Mouse (Mus musculus) ovary, postnatal 14 days (tissue): ENCODE results near the gene Bnc1.

Experiments
- DNase-seq: peaks from one replicate; pipeline ENCODE4 v3.0.0; 2022; ENCODE audit warnings: low spot score

The Bnc1 gene

DNA sequence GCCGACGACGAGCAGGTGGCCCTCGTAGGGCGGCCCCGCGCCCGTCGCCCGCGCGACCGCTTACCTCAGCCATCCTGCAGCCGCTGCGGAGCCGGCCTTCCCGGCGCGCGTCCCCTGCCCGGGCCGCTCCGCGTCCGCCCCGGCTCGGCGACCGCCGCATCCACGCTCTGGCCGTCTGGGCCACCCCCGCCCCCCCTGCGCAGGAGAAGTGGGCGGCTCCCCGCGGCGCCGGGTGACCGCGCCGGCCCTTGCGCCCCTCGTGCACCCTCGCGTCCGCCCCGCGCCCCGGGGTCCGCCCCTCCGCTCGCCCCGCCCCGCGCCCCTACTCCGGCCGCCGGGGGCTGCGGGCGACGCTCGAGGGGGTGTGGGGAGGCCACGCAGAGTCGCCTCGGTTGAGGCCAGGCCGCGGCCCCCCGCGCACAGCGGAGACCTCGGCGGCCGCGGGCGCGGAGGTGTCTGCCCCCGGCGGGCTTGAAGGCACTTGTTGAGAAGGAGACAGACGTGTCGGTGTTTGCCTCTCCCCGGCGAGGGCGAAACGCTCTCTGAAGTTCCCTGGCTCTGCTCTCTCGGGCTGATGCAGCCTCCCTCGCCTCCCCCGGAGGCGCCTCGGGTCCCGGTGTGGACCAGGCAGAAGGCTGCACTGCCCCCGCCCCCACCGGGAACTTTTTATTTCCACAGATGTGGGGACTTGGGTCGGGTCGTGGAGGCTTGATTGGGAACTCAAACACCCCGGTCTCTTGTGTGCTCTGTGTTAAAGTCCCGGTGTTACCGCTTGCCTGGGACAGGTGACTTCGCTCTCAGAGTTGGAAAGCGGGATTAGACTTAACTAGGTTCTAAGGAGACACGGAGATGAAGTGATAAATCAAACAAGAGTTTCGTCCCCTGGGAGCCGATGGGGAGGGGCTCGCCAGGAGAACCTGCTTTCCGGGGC, at the start of gene Bnc1:
TSS of gene Bnc1 (minus strand) at position 162 of the 931 bp plus-strand sequence.
- no peak for DNase-seq

DNA sequence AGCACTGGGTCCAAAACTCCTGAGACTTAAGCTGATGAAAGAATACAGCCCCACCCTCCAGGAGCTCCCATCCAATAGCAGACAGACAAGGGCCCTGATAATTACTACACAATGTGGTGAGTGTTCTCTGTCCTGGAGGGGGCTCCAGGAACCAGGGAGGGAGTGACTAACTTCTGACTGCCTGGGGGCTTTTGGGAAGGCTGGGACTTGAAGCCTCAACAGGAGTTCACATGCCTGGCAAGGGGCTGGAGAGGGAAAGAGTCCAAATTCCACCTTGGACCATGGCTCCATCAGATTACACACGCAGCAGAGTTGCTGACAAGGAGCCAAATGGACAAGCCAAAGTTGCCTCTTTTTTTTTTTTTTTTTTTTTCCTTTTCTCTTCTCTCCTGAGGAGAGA, 41.3 kb upstream of the Bnc1 start:
- no peak for DNase-seq

DNA sequence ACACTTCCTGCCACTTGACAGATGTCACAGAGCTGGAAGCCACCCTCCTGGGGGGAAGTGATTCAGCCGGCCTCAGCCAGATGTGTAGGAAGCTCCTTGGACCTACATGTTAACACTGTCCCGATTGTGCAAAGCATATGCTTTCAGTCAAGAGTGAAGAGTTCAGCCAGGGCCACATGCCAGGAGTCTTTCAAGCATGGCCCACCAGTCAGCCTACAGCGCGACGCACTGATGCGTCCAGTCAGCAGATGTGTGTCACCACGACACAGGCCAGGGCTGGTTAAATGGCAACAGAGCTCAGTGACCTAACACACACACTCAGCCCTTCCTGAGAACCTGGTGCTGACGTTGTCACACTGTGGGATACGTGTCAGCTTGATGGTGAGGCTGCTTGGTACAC, 37.6 kb upstream of the Bnc1 start:
- no peak for DNase-seq

- DNase-seq: no peak
Observed at GRCm38 (mm10) chr7:82025802-82026201, 33.7 kb upstream of the Bnc1 start.

GRCm38 (mm10) chr7:82023676-82024075, 31.6 kb upstream of the Bnc1 start:
- no peak for DNase-seq

DNA sequence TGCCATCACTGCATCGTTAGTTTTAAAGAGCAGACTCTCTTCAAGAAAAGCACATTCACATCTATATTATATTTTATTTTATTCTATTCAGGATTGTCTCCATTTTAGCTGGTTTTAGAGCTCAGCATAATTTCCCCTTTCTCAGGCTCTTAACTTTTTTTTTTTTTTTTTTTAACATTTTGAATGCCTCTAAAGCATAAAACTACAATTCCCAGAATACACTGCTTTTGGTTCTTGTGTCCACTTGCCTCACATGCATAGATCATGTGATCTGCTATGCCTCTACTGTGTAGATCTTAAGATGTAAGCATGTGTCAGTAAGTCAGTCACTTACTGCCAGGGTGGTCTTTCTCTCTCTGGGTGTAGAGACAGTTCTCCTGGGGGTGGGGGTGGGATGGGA, 30.3 kb upstream of the Bnc1 start:
- no peak for DNase-seq

GRCm38 (mm10) chr7:82018031-82018430, 25.9 kb upstream of the Bnc1 start:
- no peak for DNase-seq

DNA sequence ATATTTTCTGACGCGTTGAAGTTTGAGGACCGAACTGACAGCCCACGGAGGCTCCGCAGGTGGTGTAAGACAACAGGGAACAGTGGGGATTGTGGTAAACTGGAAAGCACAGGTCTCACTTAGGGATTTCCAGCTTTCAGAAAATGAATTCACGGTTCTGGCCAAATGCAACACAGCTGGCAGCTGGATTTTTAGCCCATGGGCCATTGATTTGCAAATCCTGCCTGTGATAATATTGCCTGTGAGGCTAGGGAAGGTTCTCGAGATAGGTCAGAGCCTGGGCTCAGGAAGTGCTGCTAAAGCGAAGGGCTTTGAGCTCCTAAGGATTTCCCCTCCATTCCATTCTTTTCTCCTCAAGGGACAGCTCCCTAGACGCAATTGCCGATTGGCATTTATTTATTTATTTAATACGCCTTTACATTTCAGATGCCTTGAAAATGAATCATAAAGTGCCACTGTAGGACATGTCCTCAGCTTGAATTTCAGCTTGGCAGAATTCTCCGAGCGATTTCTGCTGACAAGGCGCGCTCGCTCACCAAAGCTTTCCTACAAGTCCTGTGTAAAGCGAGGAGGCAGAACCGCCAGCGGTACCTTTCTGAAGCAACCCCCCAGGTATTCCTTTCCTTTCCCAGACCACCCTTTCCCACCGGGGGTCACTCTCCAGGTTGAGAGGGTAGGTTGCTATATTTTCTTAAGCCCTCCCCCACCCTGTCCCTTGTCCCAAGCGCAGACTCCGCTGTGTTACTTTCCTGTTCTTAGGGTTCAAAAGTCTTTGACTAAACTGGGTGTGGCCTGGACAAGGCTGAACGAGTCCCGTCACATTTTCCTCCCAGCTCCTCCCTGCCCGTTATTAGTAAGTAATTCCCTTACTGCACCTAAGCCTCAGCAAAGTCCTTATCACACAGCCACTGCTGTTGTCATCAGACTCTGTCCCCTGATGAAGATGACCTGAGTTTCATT, 24.9 kb upstream of the Bnc1 start:
- DNase-seq: no peak

DNA sequence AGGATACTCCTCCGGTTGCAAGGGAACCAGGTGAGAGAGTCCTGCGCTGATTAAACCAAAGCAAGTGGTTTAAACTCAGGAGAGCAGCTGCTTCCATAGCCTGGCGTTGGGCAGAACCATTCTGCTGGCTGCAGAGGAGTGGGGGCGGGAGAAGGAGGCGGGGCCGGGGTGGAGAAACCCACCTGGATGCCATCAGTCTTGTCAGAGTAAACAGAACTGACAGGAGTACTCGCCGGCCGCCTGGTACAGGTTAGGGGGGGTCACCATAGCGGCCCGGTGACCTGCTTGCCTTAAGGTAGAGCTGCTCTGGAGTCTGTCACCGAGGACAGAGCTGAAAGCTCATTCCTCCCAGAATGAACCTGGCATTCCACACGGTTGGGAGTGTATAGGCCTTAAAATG, 20.4 kb upstream of the Bnc1 start:
- DNase-seq: no peak

DNA sequence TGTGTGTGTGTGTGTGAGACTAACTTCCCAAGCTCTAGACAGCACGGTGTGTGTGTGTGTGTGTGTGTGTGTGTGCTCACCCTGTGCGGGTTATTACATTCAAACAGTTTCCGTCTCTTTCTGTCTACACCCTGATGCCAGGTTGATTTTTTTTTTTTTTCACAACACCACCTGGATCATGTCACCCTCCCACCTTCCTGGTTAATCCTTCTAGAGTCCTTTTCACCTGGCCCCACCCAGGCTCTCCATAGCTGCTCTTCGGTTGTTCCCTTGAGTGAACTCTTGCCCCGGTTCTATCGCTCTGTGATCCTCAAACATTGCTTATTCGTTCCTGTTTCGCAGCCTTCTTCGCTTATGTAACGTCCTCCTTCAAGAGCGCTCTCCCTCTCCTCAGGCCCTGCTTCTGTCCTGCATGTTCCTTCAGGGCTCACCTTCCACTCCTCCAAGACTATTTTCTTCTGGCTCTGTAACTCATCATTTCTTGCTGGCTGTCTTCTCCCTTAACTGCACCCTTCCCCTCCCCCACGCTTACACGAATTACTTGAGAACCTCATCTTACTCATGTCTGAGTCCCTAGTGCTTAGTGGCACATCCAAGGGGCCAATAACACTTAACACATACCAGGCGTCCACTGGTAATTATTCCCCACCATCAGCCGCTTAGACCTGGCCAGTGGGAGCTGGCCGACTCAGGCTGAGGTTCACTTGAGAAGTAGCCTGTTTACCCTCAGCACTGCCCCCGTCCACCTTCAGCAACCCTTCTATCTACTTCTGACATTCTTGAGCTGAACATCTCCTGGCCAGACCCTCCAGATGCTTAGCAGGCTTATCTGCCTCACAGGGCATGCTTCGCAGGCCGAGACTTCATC, 19.7 kb upstream of the Bnc1 start:
- no peak for DNase-seq

DNA sequence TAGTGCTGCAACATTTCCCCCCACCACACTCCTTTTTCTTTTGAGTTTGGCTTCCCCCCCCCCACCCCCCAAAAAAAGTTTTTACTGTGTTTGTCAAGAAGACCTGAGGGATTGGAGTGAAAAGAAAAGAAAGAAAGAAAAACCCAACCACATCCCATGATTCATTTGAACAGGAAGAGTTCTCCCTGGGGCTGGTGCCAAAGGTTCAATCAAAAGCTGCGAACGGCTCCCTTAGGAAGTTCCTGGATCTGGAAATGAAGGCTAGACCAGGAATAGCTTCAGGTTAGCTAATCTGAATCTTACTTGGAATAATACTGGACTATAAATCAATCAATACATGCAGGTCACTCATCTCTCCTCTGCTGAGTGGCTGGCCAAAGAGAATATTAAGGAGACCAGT, 15.1 kb upstream of the Bnc1 start:
- no peak for DNase-seq

DNA sequence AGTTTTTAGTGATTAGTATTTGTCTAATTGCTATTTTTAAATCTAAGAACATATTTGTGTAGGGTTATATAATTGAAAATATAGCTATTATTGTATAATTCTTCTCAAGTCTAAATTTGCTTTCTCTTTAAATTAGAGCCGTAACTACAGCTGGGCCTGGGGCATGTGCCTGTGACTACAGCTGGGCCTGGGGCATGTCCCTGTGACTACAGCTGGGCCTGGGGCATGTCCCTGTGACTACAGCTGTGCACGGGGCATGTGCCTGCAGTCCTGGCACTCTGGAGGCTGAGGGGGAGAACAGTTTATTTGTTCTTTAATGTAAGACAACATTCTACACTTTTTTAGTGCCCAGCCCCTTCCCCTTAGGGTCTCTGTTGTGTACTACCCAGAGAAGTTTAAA, 12.1 kb upstream of the Bnc1 start:
- DNase-seq: no peak

DNA sequence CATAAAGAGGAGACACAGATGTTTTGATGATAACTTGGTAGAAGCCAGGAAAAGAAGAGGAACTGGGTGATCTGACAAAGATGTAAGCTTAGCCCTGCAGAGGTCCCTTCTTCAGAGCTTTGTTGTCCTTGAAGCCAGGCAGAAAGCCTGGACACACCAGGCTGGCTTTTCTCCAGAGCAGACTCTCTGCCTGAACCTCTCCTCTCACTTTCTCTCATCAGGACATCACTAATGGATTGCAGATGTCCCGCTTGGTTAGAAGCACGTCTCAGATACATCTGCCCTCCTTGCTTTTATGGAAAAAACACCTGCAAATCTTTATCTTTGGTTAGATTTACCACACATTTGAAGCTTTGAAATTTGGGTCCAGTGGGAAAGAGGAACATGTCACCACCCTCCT, 7.7 kb upstream of the Bnc1 start:
- DNase-seq: no peak

- no peak for DNase-seq
Observed at GRCm38 (mm10) chr7:81999372-81999771, 7.3 kb upstream of the Bnc1 start.

GRCm38 (mm10) chr7:81995975-81996374, 3.9 kb upstream of the Bnc1 start:
- no peak for DNase-seq

- DNase-seq: no peak
Observed at GRCm38 (mm10) chr7:81995126-81995525, 3.0 kb upstream of the Bnc1 start.

DNA sequence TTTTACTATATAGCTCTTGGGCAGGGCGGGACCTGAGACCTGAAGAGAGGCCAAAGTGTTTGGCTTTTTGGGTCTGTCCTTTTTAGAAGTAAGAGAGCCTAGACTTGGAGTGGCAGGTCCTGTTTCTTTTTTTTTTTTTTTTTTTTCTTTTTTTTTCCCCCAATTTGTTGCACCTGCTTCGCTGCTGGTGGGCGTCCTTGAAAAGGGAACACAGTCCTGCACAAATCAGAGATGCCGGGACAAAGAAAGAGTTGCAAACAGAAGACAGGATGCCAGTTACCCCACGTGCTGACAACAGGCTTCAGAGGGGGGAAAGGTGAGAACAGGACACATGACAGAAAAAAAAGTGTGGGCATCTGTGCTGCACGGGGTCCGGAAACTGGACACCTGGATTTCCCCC, 1.0 kb upstream of the Bnc1 start:
- DNase-seq: no peak

DNA sequence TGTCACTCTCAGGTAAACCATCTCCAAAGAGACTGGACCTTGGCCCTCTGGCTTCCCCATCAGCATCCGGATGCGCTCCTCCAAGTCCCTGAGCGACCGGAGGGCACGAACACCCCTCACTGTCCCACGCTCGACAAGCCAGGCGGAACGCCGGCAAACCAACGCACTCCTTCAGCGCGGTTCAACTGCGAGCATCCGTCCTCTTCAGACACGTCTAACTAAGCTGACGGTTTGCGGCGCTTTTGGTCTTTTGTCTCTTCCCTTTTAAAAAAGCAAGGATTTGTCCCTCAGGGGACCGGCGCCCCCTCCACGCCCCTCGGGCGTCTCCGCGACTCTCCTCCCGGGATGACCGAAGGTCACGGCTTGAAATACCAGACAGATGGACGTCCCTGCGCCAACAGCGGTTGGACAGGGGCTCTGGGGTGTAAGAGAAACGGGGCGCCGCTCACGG, 456 bp downstream of the Bnc1 start:
- DNase-seq: no peak

- DNase-seq: no peak
Observed at GRCm38 (mm10) chr7:81991116-81991515, 976 bp downstream of the Bnc1 start.

- DNase-seq: no peak
Observed at GRCm38 (mm10) chr7:81983651-81984050, 8.4 kb downstream of the Bnc1 start.

- DNase-seq: no peak
Observed at GRCm38 (mm10) chr7:81978304-81978703, 13.8 kb downstream of the Bnc1 start.

GRCm38 (mm10) chr7:81974616-81975015, 17.5 kb downstream of the Bnc1 start:
- no peak for DNase-seq
